Mouse (Mus musculus): ENCODE results near the gene Gm49450.

Gene Gm49450

GRCm38 (mm10) chr15:98887526-98887925 is 65.8 kb downstream of the Gm49450 start:
- DNase-seq, result no peak

GRCm38 (mm10) chr15:98886667-98887387 is 66.5 kb downstream of the Gm49450 start:
- DNase-seq, result no peak

- no peak for DNase-seq
These were observed 69.2 kb downstream of the Gm49450 start for GRCm38 (mm10) chr15:98884106-98884505.

GRCm38 (mm10) chr15:98883661-98884060 is 69.7 kb downstream of the Gm49450 start:
- DNase-seq, result no peak
